Mouse (Mus musculus) C2C12 (cell line): Measurements from ENCODE around the gene Hrk. TPM values are rescaled to one million over a fixed set of nuclear protein-coding genes. Genes with fewer than 3 reads are reported as not detected.

Experiments used
- H3K27me3 ChIP-seq: one replicate; pipeline ENCODE4 v1.6.1; 2011; ENCODE audit not compliant: control insufficient read depth, insufficient read depth, insufficient read length
- H3K36me3 ChIP-seq: one replicate; pipeline ENCODE4 v1.6.1; 2011; ENCODE audit not compliant: control insufficient read depth, insufficient read depth
- H3K4me3 ChIP-seq: one replicate; pipeline ENCODE4 v1.5.1; 2011; ENCODE audit warnings: mild to moderate bottlenecking, control low read depth; ENCODE audit not compliant: poor library complexity, insufficient read depth, severe bottlenecking
- H3K79me2 ChIP-seq: one replicate; pipeline ENCODE4 v1.6.1; 2011; ENCODE audit not compliant: control insufficient read depth, insufficient read depth
- H3K79me3 ChIP-seq: one replicate; pipeline ENCODE4 v1.6.1; 2011; ENCODE audit warnings: low read depth, control low read depth
- H3ac ChIP-seq: one replicate; pipeline ENCODE3; 2011; ENCODE audit warnings: low read depth; ENCODE audit not compliant: control insufficient read depth, insufficient read length
- CEBPB ChIP-seq: IDR thresholded peaks from one replicate; pipeline ENCODE4 v1.6.1; 2011; ENCODE audit warnings: low read depth, mild to moderate bottlenecking, control low read depth, moderate library complexity
- CTCF ChIP-seq: IDR thresholded peaks from one replicate; pipeline ENCODE4 v1.5.1; 2011; ENCODE audit not compliant: control insufficient read depth, insufficient read depth, insufficient read length
- FOSL1 ChIP-seq: IDR thresholded peaks from one replicate; pipeline ENCODE4 v1.8.0; 2011; ENCODE audit warnings: mild to moderate bottlenecking, low read length; ENCODE audit not compliant: poor library complexity, insufficient read depth, severe bottlenecking
- MAX ChIP-seq: IDR thresholded peaks from one replicate; pipeline ENCODE4 v1.6.1; 2011; ENCODE audit warnings: mild to moderate bottlenecking, control low read depth
- MYOD1 ChIP-seq: IDR thresholded peaks from one replicate; pipeline ENCODE4 v1.6.1; 2011; ENCODE audit warnings: low read depth; ENCODE audit not compliant: control insufficient read depth, insufficient read length
- MYOG ChIP-seq: IDR thresholded peaks from one replicate; pipeline ENCODE4 v1.6.1; 2011; ENCODE audit not compliant: control insufficient read depth, insufficient read length; ENCODE audit errors: extremely low read depth
- USF1 ChIP-seq: IDR thresholded peaks from one replicate; pipeline ENCODE4 v1.6.1; 2011; ENCODE audit warnings: low read depth, mild to moderate bottlenecking, control low read depth, moderate library complexity
- polyA plus RNA-seq: library from polyadenylated mRNA; unstranded; fragments of >200 nt; fragmentation: generic; extraction: Trizol; gene quantifications from one replicate; pipeline ENCODE4 v1.2.1, GENCODE M21; 2012; ENCODE audit warnings: missing spikeins

The Hrk gene
- polyA plus RNA-seq, 1 experiment = not detected

DNA sequence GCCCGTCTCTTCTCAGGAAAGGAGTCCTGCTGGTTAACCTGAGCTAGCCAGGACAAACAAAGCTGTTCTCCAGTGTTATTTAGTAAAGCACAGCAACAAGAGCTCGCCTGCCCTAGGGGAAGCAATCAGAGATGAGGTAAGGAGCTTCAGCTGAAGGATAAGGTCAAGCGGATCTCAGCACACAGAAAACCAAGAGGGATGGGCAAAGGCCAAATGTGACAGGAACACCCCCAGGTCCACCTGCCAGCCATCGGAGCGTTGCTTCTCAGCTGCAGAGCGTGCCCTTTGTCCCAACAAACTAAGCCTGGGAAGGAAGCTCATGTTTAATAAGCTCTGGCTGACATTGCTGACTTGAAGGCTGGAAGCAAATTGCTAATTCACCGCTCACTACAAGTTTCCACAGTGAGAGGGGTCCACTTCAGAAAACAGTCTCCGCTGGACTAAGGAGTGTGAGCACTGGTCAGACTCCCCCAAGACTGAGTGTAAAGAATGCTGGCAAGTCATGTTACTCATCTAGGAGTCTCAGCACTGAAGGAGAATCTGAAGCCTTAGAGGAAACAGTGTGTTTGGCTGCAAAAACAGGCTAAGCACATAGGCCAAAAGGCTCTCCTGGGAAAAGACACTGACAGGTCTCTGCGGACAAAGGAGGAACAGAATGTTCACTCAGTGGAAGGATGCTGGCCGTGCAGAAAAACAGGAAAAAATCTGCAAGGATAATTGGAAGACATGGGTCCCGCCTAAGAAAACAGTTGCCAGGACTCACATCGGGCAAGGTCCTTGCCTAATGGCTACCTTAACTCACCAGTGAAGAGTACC is 21.0 kb upstream of the Hrk start:
- H3K36me3 ChIP-seq = peaks cover 9% of the 10 kb centered on the region

DNA sequence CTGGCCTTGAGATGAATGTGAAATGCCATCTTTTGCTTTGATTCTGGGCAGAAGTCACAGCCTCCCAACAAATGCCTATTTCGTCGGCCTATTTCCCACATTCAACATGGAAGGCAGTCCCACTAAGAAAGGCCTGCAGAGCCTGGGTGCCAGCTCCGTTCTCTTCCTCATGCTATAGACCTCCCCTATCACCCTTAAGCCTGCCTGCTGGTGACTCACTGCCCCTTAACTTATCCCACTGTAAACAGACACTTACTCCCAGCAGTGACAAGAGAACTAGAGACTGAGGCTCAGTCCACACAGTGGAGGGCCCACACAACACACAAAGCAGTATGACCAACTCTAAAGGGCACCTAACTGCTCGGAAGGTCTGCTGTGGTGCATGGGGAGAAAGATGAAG is 20.1 kb upstream of the Hrk start:
- H3K4me3 ChIP-seq = no peak overlapping the region
- H3K79me3 ChIP-seq = peaks cover 40% of the 10 kb centered on the region
- peaks cover 9% of the 10 kb centered on the region for H3K36me3 ChIP-seq
- no peaks in the 10 kb centered on the region for H3K27me3 ChIP-seq
- H3K79me2 ChIP-seq = peaks cover 69% of the 10 kb centered on the region
- no peak overlapping the region for H3ac ChIP-seq
- TF ChIP-seq MYOG (no peak), FOSL1 (no peak), CTCF (no peak), CEBPB (no peak), MYOD1 (no peak), USF1 (no peak), MAX (no peak)

More for the DNA sequence above, 21.0 kb upstream of the Hrk start:
- no peaks in the 10 kb centered on the region for H3K27me3 ChIP-seq
- H3ac ChIP-seq = no peak overlapping the region
- peaks cover 59% of the 10 kb centered on the region for H3K79me2 ChIP-seq
- H3K4me3 ChIP-seq = no peak overlapping the region
- TF ChIP-seq MYOD1 (no peak), MYOG (no peak), FOSL1 (no peak), CEBPB (no peak), MAX (no peak), USF1 (no peak), CTCF (no peak)
- peaks cover 31% of the 10 kb centered on the region for H3K79me3 ChIP-seq

DNA sequence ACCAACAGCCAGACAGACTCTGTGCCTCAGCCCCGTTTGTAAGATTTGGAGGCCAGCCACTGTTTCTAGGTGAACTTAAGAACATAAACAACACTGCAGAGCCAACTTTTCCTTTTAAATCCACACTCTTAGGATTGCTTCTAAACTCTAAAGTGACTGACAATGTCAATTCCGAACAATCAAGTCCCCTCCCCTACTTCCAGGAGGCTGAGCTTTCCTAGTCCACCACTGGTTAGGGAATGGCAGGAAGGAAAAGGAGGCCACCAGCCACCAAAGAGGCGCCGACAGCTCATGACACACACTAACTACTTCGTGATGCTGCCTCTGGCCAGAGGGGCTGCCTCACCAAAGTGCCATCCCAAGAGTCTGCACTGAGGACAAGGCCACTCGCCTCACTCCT is 19.7 kb upstream of the Hrk start:
- Histone ChIP-seq H3K4me3 (no peak overlapping the region), H3K79me2 (peaks cover 73% of the 10 kb centered on the region), H3K79me3 (peaks cover 42% of the 10 kb centered on the region), H3K36me3 (peaks cover 9% of the 10 kb centered on the region), H3K27me3 (no peaks in the 10 kb centered on the region), H3ac (no peak overlapping the region)
- TF ChIP-seq MYOG (no peak), MYOD1 (no peak)

DNA sequence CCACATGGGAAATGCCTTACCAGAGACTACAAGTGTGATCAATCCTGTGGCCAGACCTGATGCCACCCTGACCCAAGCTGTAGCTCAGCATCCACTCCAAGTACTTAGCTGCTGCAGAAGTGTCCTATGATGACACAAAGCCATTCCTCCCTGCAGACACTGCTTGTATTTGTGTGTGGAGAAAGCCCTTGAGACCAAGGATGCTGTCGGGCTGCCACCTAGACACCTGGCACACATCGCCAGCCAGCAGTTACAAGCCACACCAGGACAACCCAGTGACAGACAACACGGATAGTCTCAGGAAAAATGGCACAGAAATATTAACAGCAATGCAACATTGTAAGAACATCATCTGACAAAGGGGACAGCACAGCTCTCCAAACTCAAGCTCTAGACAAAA is 19.0 kb upstream of the Hrk start:
- Histone ChIP-seq H3K4me3 (no peak overlapping the region), H3K79me3 (peaks cover 47% of the 10 kb centered on the region), H3K36me3 (peaks cover 6% of the 10 kb centered on the region), H3ac (no peak overlapping the region), H3K79me2 (peaks cover 80% of the 10 kb centered on the region), H3K27me3 (no peaks in the 10 kb centered on the region)
- TF ChIP-seq MYOG (no peak), FOSL1 (no peak), MYOD1 (no peak), USF1 (no peak), MAX (no peak), CEBPB (no peak)

DNA sequence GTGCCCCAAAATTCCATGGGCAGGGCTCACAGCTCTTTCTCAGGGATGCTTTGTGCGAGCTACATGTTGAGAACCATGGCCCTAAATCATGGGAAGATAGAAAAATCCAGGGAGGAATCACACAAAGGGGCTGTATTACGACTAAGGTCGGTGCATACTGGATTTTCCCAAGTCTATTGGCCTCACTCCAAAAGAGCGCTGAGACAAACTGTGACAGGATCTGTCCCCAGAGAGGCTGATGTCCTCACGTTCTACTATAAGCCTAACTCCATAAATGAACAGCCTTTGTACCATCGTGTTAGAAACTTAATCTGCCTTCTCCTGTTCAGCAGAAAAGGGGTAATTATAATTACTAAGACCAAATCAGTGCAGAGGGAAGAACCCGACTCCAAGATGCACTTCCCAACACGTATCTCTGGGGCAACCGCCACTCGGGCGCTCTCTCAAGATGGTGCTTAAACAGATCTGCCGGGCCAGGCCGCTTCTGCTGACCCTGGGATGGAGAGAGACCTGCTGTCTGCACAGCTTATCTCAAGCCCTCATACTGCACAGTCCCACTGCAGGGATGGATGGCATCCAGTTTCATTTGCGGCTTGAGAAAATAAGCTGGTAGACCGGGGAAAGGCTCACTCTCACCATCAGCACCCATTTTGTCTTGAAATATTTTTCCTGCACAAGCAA is 18.3 kb upstream of the Hrk start:
- peaks cover 4% of the 10 kb centered on the region for H3K36me3 ChIP-seq
- TF ChIP-seq MAX (no peak), FOSL1 (no peak), USF1 (no peak), CEBPB (no peak), CTCF (no peak), MYOD1 (no peak), MYOG (no peak)
- H3ac ChIP-seq = no peak overlapping the region

DNA sequence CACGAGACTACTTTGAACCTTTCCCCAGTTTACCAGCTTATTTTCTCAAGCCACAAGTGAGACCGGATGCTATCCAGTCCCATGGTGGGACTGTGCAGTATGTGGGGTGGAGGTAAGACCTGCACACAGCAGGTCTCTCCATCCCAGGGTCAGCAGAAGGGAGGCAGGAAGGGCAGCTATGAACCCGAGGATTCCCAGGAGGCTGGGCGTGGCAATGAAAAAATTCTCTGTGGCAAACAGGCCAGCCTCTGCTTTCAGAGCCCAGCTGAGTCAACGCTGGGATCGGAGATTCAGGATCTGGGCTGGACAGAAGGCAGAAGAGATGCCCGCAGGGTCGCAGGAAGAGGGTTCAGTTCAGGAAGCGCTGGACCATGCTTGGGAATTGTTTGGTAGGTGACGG is 17.2 kb upstream of the Hrk start:
- Histone ChIP-seq H3ac (no peak overlapping the region), H3K36me3 (peaks cover 12% of the 10 kb centered on the region), H3K79me2 (peaks cover 98% of the 10 kb centered on the region), H3K79me3 (peaks cover 61% of the 10 kb centered on the region), H3K4me3 (no peak overlapping the region), H3K27me3 (no peaks in the 10 kb centered on the region)
- TF ChIP-seq MYOG = no peak

More for the DNA sequence above, 18.3 kb upstream of the Hrk start:
- Histone ChIP-seq H3K79me2 (peaks cover 87% of the 10 kb centered on the region), H3K4me3 (no peak overlapping the region), H3K79me3 (peaks cover 52% of the 10 kb centered on the region), H3K27me3 (no peaks in the 10 kb centered on the region)
